In genomic region chr3:86040286-86041201, GRCm38 (mm10) we compare ENCODE assay signal across 9 mouse cellular contexts. TPM values are rescaled to one million over a fixed set of nuclear protein-coding genes. Genes with fewer than 3 reads are reported as not detected.
DNase-seq lines count a peak whose midpoint lies in the region; ATAC-seq and TF ChIP-seq lines count a peak whose summit lies in the region.
"Had no signal": no experiment of that assay in that cellular context is flagged by ENCODE, and none has a peak within 500 bp of the region (broad histone marks: within the 10 kb centered on the region; RNA-seq: fewer than 3 reads in every experiment).

No protein-coding gene starts in this region.

- H3K4me1 ChIP-seq in heart, embryonic 14.5 days (ENCODE audit: control insufficient read depth in 2 of 2, insufficient read depth in 2 of 2, low read length in 2 of 2): peaks cover 7 to 12% of the 10 kb centered on the region in 2 experiments; a peak in 3 of 4 replicates
- H3K4me1 ChIP-seq in lung, embryonic 14.5 days (ENCODE audit: insufficient read depth): peaks cover 15% of the 10 kb centered on the region
- H3K4me1 ChIP-seq: midbrain, embryonic 13.5 days had no signal

- intact Hi-C loops in gastrocnemius, postnatal 36 days (cut with DNase I): no loop called here

- peak overlapping the region; percentile 49 for H3K4me2 ChIP-seq in heart, embryonic 14.5 days (ENCODE audit: low read length)
- H3K4me2 ChIP-seq in lung, embryonic 14.5 days: peak overlapping the region; percentile 44
- H3K4me2 ChIP-seq: midbrain, embryonic 13.5 days had no signal

- TF ChIP-seq CTCF in lung, embryonic 14.5 days (IDR thresholded peaks at IDR 0.05; ENCODE audit: low read depth): no peak

- H3K36me3 ChIP-seq in heart, embryonic 14.5 days (ENCODE audit: control insufficient read depth, insufficient read depth, low read length): no peaks in the 10 kb centered on the region
- 0 out of 2 replicates have a peak, but pooled peaks cover 5% of the 10 kb centered on the region for H3K36me3 ChIP-seq in lung, embryonic 14.5 days (ENCODE audit: insufficient read depth)
- H3K36me3 ChIP-seq: midbrain, embryonic 13.5 days had no signal

- peak overlapping the region in 1 of 2 experiments; percentile 14; a peak in 1 of 4 replicates for H3K4me3 ChIP-seq in heart, embryonic 14.5 days (ENCODE audit: control insufficient read depth in 1 of 2, insufficient read depth in 1 of 2, low read depth in 1 of 2, low read length in 2 of 2)
- H3K4me3 ChIP-seq in lung, embryonic 14.5 days (ENCODE audit: low read depth, low read length): peak overlapping the region; percentile 12; the same call in 1 of the 2 replicates
- H3K4me3 ChIP-seq: midbrain, embryonic 13.5 days had no signal

- ATAC-seq in heart, embryonic 14.5 days (ENCODE audit: insufficient number of reproducible peaks, insufficient read depth, low FRiP score, low read depth): no peak
- peak; percentile 75 for ATAC-seq in lung, embryonic 14.5 days (ENCODE audit: insufficient read depth)
- ATAC-seq: midbrain, embryonic 13.5 days had no signal

- no peaks in the 10 kb centered on the region for H3K27me3 ChIP-seq in heart, embryonic 14.5 days (ENCODE audit: control insufficient read depth, insufficient read depth, low read length)
- no peaks in the 10 kb centered on the region for H3K27me3 ChIP-seq in lung, embryonic 14.5 days (ENCODE audit: insufficient read depth, low read length)
- H3K27me3 ChIP-seq: midbrain, embryonic 13.5 days had no signal

- 49% methylated on average over 14 of the region's 14 CpGs for WGBS in heart, embryonic 14.5 days
- 45% methylated on average over 14 of the region's 14 CpGs for WGBS in lung, embryonic 14.5 days

- no peaks in the 10 kb centered on the region for H3K9me3 ChIP-seq in heart, embryonic 14.5 days (ENCODE audit: control insufficient read depth, low read length)
- no peaks in the 10 kb centered on the region for H3K9me3 ChIP-seq in lung, embryonic 14.5 days (ENCODE audit: low read depth, low read length)
- H3K9me3 ChIP-seq: midbrain, embryonic 13.5 days had no signal

- peak overlapping the region; percentile 31; the same call in 1 of the 2 replicates for H3K9ac ChIP-seq in heart, embryonic 14.5 days (ENCODE audit: low read length)
- no peak overlapping the region for H3K9ac ChIP-seq in lung, embryonic 14.5 days
- H3K9ac ChIP-seq: midbrain, embryonic 13.5 days had no signal

- H3K27ac ChIP-seq in heart, embryonic 14.5 days (replicated peaks in 1 of 2; ENCODE audit: control insufficient read depth in 1 of 2, insufficient read depth in 1 of 2, low read depth in 2 of 2, low read length in 2 of 2): peak overlapping the region; percentile 64 to 69
- H3K27ac ChIP-seq in lung, embryonic 14.5 days (ENCODE audit: low read depth): peak overlapping the region; percentile 85
- H3K27ac ChIP-seq: midbrain, embryonic 13.5 days had no signal

- DNase-seq in gastrocnemius, adult 18-20 months (ENCODE audit: low spot score): peak; percentile 76
- DNase-seq in gastrocnemius, postnatal 36 days: no peak
- peak; percentile 95 for DNase-seq in adipocyte (ENCODE audit: low spot score)
- peak; percentile 85 for DNase-seq in lung, embryonic 14.5 days
- DNase-seq in cerebellum, adult 18-20 months: no peak
- DNase-seq in c-Kit-positive CD71-positive TER-119-positive erythroid progenitor cells, embryonic 14.5 days (ENCODE audit: low spot score): no peak
- no peak for DNase-seq in left cerebral cortex, adult 9 months (ENCODE audit: low spot score in 2 of 2)

RNA-seq across cellular contexts. Expression of gene Prss48, which starts 38.3 kb away (rescaled TPM):
- not detected for total RNA-seq in gastrocnemius, adult 18-20 months (2021)
- not detected for total RNA-seq in gastrocnemius, postnatal 36 days (2021)
- polyA plus RNA-seq in heart, embryonic 14.5 days (2014; fragmentation: Nextera tagmentation; extraction: Ambion mirVana): not detected in 2 replicates
- 0.27 and 0.46 TPM in 2 replicates for polyA plus RNA-seq in lung, embryonic 14.5 days (2014; fragmentation: Nextera tagmentation; extraction: Ambion mirVana)
- polyA plus RNA-seq: midbrain, embryonic 13.5 days had no signal

Comparison
In these comparisons a context has a peak if more than half of its experiments do, and no peak if none do; other contexts are left out.
1. DNase-seq: peak in gastrocnemius, adult 18-20 months (single experiment), adipocyte (single experiment) and lung, embryonic 14.5 days (single experiment); none in gastrocnemius, postnatal 36 days (0 of 2), cerebellum, adult 18-20 months (0 of 2), c-Kit-positive CD71-positive TER-119-positive erythroid progenitor cells, embryonic 14.5 days (single experiment) and left cerebral cortex, adult 9 months (0 of 2).